Mouse (Mus musculus): ENCODE data around the gene Dmap1. TPM values are rescaled to one million over a fixed set of nuclear protein-coding genes. Genes with fewer than 3 reads are reported as not detected.
A peak's percentile ranks its signal among the peaks of the same experiment; 100 is the strongest.

Gene Dmap1
- polyA plus RNA-seq (2015; fragmentation: Nextera tagmentation; extraction: Ambion mirVana) = 51.7 and 53.7 TPM in 2 replicates

DNA sequence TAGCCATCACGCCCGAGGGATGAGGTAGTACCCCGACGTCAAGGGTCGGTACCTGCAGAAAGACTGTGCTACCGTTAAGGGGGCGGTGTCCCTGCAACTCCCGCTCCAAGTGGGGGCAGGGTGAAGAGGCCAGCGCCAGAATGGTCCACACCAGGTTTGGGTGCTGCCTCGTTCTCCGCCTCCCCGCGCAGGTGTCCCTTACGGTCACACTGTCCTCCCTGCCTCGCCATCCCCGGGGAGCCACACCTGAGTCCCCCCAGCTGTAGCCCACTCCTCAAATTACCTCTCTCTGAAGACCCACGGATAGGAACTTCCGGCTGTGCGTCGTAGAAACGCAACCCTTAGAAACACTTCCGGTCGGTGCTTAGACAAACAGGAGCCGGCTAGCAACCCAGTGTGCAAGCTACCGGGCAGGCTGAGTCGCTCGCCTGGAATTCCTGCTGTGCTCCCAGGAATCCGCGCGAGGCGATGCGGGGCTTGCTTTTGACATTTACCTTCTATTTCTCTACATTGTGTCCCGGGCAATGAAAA lies at the start of gene Dmap1:
Gene Dmap1 (minus strand): TSS at position 343 of the 531 bp plus-strand sequence.
- DNase-seq (ENCODE audit: low spot score) = peak; percentile 88

DNA sequence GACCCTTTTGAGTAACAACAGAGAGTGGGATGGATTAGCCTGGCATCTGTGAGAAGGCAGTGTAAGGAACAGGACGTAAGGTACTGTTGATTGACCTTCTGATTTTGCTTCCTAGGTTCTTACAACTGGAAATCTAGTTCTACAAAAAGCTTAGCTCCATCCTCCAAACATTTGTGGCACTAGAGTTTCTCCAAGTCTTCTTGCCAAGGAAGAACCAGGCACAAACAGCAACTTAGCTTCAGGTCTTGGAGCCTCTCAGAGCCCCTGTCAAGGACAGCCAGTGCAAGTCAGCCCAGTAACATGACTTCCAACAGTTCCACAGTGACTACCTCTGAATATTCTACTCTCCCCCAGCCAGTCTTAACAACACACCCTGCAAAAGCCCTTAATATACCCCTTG lies 42.0 kb upstream of the Dmap1 start, which contains the start of gene Gm12845:
Gene Gm12845 (plus strand): TSS at position 301 of the 400 bp plus-strand sequence.
- DNase-seq (ENCODE audit: low spot score) = no peak

DNA sequence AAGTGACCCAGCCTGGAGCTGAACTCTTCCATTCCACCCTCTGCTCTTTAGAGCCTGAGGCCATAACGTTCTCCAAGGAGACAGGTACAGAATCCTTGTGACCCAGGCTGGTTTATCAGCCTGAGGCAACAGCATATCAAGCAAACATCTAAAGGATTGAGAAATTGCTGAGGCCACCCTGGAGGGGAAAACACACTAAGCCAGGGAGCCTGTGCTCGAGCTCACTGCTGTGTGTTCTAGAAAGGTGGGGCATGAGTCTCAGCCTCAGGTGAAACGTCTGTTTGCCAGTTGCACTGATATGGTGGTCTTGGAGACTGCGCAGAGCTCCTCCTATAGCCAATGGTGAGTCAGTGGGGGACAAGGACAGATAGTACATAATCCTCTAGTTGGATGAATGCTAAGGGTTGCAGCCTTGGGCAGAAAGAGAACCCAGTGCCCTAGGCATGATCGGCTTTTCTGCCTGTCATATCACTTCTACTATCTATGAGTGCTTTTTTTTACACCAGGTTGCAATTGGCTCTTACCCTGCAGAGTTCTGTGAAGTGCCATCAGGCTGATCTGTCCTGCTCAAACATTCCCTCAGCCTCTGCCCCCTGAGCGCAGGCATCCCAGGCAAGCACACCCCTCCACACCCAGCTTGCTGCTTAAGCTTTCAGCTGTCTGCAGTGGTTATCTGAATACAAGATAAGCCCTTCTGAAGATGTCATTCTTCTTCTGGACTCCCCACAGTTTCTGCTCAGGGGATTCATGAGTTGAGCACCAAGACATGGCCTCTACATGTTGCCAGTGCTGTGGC lies 31.4 kb upstream of the Dmap1 start:
- DNase-seq (ENCODE audit: low spot score) = no peak

DNA sequence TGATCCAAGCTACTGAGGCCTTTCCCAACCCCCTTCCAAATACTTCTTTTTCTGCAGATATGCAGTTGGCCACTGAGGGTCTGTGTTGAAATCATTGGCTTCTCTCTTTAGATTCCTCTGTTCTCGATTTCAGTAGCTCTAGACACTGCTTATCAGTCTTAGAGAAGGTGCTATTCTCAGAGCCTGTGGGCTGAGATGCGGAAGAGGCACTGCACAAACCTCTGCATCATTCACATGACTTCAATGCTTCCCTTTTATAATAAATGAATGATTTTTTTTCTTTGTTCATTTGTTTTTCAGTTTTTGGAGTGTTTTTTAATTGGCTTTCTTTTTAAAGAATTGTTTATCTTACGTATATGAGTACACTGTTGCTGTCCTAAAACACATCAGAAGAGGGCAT lies 30.2 kb upstream of the Dmap1 start:
- DNase-seq (ENCODE audit: low spot score) = no peak

DNA sequence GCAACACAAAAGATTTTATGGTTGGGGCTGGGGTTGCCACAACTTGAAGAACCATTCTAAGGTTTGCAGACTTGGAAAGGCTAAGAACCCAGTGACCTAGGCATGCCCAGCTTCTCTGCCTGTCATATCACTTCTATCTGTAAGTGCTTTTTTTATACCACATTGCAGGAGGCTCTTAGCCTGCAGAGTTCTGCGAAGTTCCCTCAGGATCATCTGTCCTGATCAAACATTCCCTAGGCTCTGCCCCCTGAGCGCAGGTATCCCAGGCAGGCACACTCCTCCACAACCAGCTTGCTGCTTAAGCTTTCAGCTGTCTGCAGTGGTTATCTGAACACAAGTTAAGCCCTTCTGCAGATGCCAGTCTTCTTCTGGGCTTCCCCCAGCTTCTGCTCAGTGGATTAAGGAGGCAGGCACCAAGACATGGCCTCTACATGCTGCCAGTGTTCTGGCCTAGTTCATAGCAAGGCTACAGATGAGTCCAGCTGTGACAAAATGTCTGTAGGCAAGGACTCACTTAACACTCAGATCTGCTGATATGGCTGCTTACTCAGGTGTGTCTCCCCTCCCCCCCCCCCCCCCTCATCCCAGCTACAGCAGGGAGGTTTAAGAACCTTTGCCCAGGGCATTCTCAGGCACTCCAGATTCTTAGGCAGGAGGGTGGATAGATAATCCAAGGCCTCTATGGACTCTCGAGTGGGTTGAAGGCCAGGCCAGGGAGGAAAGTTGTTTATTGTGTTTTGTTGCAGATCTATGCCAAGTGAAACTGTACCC lies 26.9 kb upstream of the Dmap1 start:
- no peak for DNase-seq (ENCODE audit: low spot score)

DNA sequence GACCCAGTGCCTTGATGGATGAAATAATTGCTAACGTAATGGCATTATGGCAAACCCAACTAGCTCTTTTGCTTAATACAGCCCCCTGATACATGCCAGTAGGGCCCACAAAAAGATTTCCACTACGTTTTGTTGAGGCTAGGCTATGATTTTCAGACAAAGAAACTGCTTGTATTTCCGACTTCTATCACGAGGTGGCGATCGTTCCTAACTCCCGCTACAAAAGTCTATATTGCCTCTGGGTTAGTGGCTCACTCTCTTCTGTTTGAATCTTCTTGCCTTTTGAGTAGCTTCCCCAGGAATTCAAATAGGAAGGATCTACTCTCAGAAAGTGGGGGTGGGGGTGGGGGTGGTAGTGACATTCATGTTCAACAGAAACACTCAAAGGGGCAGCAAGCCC lies 23.3 kb upstream of the Dmap1 start:
- peak; percentile 55 for DNase-seq (ENCODE audit: low spot score)

DNA sequence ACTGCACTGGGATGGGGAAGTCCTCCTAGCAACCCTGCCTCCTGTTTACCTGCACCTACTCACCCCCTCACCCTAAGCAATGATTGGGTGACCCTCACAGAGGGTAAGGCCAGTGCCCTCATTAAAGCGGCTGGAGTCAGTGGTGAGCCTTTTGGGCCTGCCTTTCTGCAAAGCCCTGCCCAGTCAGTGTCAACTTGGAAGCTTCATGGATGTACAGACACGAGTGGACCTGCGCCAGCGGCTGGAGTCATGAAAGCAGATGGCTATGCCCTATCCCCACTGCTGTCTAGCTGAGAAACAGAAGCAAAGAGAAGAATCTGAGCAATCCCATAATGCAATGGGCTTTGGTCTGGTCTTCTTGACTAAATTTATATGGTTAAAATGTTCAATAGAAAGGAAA lies 4.3 kb upstream of the Dmap1 start:
- no peak for DNase-seq (ENCODE audit: low spot score)

DNA sequence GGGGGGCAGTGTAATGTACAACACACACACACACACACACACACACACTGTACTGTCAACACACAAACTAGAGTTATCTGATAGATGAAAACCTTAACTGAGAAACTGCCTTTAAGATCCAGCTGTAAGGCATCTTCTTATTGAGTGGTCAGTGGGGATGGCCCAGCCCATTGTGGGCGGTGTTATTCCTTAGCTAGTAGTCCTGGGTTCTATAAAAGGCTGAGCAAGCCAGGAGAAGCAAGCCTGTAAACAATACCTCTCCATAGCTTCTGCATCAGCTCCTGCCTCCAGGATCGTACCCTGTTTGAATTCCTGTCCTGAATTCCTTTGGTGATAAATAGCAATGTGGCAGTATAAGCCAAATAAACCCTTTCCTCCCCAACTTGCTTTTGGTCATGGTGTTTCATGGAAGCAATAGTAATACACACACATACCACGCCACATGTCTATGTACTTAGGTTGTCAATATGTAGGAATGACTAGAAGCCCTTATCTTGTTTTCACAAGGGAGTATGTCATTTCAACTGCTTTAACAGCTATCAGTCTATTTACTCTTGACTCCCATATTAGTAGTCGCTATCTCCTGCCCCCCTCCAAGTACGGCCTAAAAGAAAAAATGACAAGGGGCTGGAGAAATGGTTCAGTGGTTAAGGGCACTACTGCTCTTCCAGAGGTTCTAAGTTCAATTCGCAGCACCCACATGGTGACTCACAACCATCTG lies 1.1 kb upstream of the Dmap1 start:
- no peak for DNase-seq (ENCODE audit: low spot score)

DNA sequence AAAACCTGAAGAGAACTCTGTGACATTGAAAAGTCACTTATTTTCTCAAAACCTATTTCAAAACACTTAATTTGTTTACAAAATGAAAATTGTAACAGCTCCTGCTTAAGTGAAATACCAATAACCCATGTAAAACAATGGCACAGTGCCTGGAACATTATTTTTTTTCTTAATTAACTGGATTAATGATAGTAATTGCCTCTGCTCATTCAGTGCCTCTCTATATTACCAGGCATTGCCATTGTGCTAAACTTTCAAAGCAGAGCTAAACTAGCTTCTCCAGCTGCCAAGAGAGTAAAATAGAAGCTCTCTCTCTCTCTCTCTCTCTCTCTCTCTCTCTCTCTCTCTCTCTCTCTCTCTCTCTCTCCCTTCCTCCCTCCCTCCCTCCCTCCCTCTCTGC lies 390 bp upstream of the Dmap1 start:
- DNase-seq (ENCODE audit: low spot score) = no peak

DNA sequence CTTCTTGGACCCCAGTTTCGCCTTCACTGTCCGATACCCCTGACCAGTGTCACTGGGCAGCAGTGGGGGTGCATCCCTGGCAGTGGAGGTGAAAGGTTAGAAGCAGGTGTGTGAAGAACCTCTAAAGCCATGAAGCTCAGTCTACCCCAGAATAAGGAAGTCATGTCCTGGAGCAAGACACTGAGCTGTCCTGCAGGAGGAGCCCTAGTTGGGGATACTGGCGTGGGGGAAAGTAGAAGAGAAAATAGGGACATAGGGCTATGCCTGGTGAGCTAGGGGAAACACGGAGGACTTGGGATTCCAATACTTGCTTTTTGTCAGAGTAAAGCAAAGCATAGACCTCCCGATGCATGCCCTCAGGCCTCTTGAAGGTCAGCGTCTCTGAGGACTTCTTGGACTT lies 1.1 kb downstream of the Dmap1 start:
- DNase-seq (ENCODE audit: low spot score) = no peak

DNA sequence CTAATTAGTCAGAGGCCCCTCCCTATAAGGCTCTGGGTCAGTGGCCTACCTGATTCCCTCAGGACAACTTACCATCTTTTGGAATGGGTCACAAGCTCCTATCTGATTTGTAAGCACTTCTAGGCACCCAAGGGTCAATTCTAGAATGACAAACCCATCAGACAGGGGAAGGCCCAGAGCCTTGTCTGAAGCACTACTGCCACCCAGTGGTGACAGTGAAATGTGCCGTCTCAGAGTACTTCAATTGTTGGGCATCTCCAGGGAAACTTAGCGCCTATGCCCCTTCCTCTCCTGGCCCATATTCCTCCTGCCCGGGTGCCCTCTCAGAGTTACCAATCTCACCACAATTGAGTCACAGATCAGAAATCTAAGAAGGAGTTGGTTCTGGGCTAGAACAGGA lies 5.2 kb downstream of the Dmap1 start:
- peak; percentile 66 for DNase-seq (ENCODE audit: low spot score)

DNA sequence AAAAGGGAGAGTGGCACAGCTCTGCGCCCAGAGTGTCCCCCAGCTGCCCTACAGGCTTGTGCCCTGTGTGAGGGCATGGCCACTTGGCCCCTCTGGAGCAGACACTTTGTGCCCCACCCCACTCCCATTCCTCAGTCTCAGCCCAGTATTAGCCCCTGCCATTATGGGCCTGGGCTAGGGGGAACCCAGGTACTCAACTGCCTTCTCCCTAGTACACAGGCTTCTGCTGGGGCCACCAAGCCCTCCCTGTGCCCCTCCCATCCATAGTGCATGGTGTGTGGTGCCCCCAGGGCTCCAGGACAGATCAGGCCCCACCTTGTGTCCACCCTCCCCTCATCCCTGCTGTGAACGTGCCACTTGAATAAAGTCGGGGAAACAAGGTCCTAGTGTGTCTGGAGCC lies 8.2 kb downstream of the Dmap1 start:
- DNase-seq (ENCODE audit: low spot score) = no peak

DNA sequence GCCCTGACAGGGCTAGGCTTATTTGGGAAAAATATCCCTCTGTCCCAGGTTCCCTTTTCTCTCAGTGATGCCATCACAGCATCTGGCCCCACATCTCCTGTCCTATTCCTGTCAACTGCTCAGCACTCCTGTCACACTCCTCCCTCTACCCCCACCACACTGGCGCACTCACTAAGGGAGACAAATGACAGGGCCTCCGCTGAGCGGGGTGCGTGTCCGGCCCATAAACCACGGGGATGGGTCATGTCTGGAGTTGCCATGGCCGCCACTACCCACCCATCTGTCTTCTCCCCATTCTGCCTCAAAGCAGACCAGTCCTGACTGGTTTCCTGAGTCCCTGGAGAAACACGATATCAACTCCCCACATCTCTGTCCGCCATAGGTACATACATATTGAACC lies 10.0 kb downstream of the Dmap1 start:
- DNase-seq (ENCODE audit: low spot score) = no peak

DNA sequence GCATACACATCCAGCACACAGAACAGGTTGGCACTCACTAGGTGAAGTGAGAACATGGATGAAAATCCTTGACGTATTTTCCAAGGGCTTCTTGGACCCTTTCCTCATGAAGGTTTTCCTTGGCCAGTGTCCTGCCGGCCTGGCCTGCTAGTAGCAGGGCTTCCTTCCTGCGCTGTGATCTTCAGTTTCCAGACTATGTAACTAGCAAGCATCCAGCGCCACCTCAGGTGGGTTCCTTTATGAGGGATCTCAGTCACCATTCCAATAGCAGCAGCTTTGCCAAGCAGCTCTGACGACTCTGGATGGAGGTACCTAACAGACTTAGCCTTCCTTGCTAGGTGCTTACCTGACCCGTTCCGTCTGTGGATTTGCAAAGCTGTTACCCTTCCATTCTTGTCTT lies 12.2 kb downstream of the Dmap1 start:
- DNase-seq (ENCODE audit: low spot score) = no peak

DNA sequence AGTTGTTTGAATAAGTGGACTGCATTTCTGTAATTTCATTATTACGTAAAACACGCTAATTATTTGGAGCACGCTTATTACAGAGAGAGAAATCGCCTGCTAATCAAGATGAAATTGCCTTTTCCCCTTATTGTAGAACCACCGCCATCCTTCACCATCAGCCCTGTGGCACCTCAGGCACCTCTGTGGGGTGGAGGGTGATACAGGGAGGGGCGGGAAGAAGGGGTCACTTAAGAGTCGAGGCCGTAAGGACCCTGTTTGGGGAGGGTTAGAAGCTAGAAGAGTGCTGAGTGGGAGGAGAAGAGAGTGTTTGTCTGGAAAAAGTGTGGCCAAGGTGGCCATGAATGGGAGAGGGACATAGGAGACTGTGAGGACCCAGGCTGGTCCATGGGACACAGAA lies 16.0 kb downstream of the Dmap1 start:
- no peak for DNase-seq (ENCODE audit: low spot score)

DNA sequence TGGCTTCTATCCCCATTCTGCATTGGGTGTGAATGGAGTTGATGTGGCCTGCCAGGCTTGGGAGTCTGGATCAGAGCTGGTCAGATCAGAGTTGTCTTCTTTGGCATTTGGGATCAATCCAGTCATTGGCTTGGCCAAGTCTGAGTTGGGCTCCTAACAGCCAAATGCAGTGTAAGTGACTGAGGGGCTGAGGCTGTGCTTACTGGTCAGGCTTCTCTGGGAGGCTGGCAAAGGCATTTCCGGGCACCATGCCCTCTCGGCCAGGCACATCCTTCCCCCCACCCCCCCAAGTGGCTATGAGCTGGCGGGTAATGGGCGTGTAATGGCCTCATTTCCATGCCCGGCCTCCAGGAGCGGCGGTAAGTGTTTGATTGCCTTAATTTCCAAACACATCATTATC lies 16.5 kb downstream of the Dmap1 start:
- no peak for DNase-seq (ENCODE audit: low spot score)

DNA sequence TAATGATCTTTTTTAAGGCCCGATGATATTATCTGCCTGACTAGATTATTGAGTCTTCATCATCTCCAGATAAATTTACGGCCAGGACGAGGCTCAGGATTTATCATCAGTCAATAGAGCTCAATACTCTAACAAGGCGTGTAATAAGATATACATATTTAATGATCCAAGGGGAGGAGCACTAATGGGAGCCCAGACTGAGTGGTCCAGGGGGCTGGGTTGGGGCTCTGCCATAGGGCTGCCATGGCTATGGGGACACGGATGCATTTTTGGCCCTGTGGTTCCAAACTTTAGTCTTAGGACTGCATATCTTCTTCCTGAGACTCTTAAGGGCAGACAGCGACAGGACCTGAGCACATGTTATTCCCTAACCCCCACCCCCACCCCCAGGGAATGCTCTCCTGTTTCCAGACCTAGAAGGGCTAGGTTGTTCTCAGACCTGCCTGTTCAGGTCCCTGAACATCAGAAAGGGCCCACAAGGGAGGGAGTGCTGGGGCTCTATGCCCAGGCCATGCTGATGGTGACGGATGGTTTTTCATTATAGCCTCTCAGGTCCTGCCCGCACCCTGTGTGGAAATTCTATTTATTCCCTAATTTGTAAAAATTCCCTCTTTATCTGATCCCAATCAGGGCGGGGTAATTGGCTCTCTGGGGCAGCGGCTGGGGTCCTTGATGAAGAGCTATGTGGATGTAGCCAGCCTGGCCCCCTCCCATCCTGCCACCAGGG lies 17.5 kb downstream of the Dmap1 start:
- no peak for DNase-seq (ENCODE audit: low spot score)

DNA sequence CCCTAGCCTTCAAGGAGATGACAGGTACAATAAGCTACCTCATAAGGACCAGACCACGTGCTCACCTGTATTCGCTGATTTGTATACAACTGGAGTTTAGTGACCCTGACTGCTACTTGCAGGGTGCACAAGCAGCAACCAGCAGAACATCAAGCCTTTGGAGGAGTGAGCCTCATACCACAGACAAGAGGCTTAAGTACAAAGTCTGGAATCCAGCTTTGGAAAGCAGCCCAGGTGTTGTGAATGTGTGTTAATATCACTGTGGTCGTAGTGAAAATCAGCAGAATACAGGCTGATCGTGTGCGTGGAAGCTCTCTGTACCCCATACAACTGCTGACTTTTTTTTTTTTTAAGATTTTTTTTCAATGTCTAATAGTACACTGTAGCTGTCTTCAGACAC lies 22.1 kb downstream of the Dmap1 start:
- DNase-seq (ENCODE audit: low spot score) = no peak

DNA sequence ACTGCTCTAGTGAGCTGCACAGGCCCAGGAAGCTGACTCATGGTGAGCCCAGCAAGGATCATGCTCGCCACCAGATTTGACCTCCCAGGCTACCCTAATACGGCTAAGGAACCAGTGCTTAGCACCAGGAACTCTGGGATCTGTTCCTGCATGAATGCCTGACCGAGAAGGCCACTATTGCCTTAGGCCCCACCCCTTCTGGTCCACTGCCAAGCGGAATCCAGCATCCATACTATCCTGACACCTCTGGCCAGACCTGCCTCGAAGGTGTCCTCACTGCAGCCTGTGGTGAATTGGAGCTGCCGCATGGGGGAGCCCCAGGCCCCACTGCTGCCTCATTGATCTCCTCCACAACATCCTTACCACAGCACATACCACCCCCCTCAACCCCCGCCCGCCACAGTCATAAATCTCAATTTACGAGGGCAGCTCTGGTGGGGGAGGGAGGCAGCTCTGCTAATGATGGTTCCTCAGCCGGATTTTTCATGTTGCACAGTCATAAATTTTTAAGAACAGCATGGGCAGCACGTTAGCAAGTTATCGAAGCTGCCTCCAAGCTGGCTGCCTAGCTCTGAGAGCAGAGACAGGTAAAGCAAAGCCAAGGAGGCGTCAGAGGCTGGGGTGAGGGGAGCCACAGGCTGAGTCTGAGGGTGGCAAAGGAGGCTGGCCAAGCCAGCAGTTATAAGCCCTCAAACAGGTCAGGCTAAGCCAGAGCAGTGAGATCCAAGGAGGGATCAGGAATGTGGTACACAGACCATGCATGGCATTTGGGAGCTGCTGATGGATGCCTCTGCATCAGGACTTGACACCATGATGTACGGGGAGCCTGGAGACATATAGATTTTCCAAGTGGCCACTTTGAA lies 23.3 kb downstream of the Dmap1 start:
- no peak for DNase-seq (ENCODE audit: low spot score)

DNA sequence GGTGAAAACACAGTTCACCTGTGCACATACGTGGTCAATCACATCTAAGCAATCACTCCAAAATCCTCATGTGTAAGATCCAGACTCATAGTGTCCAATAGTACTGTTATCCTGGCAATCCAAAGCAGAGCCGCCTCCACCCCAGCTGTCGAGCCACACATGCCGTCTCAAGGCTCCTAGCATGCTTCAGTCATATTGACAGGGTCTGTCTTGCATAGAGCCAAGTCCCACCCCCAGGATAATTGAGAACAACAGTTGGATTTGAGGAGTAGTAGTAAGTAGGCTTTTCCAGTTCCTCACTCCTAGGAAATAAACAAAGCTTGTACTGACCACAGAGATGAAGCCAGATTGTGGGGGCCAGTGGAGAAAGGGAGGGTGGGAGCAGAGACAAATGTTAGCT lies 24.4 kb downstream of the Dmap1 start:
- no peak for DNase-seq (ENCODE audit: low spot score)

Data from thymus, postnatal 0 days (tissue).